Mouse (Mus musculus) adrenal gland, postnatal 14 days (tissue): ENCODE data around the gene Otogl. TPM values are rescaled to one million over a fixed set of nuclear protein-coding genes. Genes with fewer than 3 reads are reported as not detected.

Source experiments
- total RNA-seq: library from RNA; stranded (reverse); gene quantifications from 2 replicates; pipeline ENCODE4 v1.2.3, GENCODE M21; 2021

Gene Otogl
- total RNA-seq, 1 experiment from 2014 or later = 0.22 TPM

Other genes with a start within 250 kb of the Otogl start
- gene Ptprq, start 192.1 kb downstream of the Otogl start, total RNA-seq = 0.19 and 0.41 TPM in 2 replicates